Mouse (Mus musculus): Measurements from ENCODE around the gene Tcte1.

The Tcte1 gene

GRCm38 (mm10) chr17:45584096-45584896 is 61.1 kb downstream of the Tcte1 start:
- no peak for DNase-seq (ENCODE audit: low read depth, low spot score)

DNA sequence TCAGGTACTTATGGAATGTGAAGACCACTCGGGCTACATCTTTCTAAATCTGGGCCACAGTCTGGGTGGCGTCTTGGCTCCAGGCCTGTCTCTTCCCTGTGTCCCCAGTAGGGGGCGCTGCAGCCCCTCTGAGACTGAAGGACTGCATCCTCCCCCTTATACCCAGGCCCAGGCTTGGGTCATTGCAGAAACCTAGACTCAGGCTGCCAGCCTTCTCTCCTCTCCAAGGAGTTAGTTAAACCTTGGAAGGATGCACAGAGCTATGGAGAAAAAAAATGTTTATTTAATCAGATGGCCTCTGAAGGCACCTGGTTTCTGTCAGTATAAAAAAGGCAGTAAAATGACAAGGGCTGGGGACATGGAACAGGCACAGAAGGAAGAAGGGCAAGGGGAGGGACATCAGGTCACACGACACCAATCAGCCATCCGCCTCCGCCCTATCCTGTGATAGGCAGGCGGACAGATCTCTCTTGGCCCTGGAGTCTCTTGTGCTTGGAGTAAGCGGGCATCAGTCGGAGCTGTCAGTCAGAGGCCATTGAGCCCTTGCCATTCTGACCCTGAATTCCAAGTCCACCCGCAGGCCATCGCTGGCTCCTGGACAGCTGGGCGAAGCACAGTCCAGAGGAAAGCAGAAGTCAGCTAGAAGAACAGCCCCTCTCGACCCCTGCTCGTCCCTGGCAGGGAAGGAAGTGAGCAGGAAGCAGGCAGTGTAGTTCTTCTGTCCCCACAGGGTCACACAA is 61.9 kb downstream of the Tcte1 start:
- peak; percentile 69 for DNase-seq (ENCODE audit: low read depth, low spot score)

DNA sequence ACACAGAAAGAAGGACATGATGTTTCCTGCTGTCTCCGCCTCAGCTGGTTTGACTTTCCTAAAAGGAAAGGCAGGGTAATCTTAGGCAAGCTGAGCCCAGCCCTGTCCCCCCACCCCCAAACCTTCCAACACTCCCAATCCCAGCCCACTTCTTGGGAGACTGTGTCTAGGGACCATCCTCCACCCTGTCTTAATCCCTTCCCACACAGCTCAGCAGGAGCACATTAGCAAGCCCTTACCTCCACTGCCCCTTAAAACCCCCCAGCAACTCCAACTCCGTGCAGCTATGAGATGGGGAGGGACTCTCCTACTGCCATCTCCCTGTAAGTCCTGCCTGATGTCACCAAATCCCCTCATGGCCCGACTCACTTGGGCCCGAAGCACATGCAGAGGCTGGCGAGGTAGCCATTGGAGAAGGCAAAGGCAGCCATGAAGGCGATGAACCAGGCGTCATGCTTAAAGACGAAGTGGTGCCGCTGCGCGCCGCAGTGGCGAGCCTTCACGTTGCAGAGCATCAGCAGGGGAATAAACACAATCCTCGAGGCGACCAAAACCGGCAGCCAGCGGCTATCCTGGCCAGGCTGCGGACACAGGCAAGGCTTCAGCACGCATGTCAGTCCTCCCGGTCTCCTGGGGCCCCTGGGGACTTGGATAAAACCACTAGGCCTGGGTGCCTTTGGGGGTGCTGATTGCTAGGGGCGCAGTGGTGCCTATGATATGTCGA is 62.7 kb downstream of the Tcte1 start:
- DNase-seq (ENCODE audit: low read depth, low spot score): no peak

DNA sequence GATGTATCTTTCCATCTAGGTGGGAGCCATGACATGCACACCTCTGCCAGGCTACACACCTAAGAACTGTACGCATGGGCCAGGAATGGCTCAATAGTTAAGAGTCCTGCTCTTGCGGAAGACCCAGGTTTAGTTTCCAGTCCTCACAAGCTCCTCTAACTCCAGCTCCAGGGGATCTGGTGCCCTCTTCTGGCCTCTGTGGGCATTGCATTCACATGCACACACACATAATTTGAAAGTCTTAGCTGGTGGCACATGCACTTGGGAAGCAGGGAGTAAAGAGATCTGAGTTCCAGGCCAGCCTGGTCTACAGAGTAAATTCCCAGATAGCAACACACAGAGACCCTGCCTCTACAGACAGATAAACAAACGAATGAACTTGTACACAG is 63.2 kb downstream of the Tcte1 start:
- DNase-seq (ENCODE audit: low read depth, low spot score): peak; percentile 41

DNA sequence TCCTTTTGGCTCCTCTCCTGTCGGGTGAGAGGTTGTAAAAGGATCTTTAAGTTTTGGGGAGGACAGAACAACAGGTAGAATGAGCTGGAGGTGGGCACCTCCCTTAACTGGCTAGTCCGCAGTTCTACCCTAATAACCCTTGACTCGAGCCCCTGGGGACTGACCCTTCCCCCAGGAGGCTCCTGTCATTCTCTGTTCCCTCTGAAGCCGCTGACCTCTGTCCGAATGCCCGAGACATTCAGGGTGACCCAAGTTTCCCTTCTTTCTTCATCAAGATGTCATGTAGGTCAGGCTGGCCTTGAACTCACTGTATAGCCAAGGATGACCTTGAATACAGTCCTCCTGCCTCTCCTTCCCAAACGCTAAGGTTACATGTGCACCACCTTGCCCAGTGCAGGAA is 65.1 kb downstream of the Tcte1 start:
- DNase-seq (ENCODE audit: low read depth, low spot score): no peak

GRCm38 (mm10) chr17:45589236-45589635 is 66.0 kb downstream of the Tcte1 start:
- no peak for DNase-seq (ENCODE audit: low read depth, low spot score)

DNA sequence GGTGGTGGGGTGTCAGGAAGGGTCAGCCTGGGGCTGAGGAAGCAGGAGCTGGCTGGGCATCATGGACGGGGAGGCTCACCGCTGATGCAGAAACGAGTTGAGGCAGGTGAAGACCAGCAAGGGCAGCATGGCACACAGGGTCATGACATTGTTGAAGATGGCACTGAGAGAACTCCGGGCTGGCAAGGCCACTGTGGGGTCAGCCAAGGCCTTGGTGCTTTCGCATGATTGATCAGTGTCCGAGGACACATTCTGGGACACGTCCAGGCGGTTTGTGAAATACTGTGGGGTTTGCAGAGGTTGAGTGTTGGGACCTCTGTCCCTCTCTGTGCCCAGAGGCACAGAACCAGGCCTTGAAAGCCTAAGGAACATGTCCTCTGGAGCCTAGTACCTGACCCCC is 66.6 kb downstream of the Tcte1 start:
- no peak for DNase-seq (ENCODE audit: low read depth, low spot score)

- DNase-seq (ENCODE audit: low read depth, low spot score): no peak
Measured at GRCm38 (mm10) chr17:45590410-45590809, 67.2 kb downstream of the Tcte1 start.

DNA sequence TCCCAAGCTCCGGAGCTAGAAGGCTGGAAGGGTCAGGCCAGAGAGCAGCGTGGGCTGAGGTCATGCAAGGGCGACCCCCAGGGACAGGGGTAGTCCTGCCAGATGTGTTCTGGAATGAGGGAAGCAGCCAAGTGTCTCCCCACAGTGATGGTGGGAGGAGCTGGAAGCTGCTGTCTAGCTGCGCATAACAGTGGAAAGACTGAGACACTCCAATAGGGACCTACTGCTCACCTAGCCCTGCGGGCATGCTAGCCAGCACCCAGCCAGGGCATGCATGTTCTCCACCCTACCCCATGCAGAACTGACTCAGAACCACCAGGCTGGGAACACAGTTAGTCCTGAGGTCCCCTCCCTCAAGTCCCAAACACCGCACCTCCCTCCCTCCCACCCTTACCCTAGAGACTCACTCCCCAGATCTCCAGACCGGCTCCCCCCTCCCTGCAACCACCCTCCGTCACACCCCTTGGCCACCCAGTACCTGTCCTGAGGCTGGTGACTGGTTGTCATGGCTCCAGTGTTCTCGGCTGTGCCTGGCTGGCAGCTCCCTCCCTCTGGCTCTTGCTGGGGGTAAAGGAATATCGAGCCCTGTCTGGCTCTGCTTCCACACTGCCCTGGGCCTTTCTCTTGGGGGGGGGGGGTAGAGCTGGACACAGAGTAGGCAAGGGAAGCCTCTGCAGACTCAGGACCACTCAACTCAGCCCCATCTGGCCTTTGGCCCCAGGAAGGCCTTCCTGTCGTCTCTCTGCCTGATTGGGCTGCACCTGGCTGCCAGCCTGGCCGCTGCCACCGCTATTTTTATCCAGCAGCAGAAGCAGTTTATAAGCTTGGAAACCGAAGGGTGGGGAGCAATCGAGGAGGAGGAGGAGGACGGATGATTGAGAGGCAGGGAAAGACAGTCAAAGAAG is 68.7 kb downstream of the Tcte1 start:
- peak; percentile 70 for DNase-seq (ENCODE audit: low read depth, low spot score)

All from A20 (cell line).